Mouse (Mus musculus): ENCODE data around the gene Mdc1. TPM values are rescaled to one million over a fixed set of nuclear protein-coding genes. Genes with fewer than 3 reads are reported as not detected.
A peak's percentile ranks its signal among the peaks of the same experiment; 100 is the strongest.

Mdc1 gene
- total RNA-seq, 4 experiments from 2014 or later: 13.8 to 21.2 (median 18.2) TPM

DNA sequence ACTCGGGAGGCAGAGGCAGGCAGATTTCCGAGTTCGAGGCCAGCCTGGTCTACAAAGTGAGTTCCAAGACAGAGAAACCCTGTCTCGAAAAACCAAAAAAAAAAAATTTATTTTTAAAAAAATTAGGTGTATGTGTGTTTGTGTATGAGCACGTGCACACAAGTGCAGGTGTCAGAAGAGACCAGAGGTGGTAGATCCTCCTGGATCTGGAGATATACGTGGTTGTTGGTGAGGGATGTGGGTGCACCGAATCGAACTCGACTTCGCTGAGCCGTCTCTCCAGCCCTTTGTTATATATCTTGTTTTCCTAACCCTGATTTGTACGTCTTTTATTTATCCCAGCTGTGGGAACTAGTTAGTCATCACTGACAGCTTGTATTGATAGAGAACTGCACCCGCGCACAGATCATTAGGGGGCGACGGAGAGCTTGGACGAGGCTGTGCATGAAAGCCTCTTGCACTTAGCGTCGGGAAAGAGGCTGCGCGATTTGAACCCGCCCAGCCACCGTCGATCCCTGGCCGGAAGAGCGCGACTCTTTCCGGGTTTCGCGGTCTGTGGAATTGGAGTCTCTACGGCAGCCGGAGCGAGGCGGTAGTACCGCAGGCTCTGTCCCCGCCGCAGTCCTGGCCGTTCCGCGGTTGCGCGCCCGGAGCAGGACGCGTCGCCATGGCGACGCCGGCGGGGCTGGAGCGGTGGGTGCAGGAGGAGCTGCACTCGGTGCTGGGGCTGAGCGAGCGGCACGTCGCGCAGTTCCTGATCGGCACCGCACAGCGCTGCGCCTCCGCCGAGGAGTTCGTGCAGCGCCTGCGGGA is 38.1 kb downstream of the Mdc1 start, which contains the start of gene Dhx16:
Gene Dhx16, plus strand, starts transcription at position 575 of the 813 bp plus-strand sequence.
- peak; percentile 92 to 93 for DNase-seq (ENCODE audit: low spot score in 2 of 2)

DNA sequence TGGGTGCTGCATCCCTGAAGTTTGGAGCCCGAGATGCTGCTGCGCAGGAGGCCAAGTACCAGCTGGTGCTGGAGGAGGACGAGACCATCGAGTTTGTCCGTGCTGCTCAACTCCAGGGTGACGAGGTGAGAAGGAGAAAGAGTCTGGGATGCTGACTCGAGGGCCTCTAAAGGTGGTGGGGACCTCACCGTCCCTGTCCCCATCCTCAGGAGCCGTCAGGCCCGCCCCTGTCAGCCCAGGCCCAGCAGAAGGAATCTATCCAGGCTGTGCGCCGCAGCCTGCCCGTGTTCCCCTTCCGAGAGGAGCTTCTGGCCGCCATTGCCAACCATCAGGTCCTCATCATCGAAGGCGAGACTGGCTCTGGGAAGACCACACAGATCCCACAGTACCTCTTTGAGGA is 41.6 kb downstream of the Mdc1 start:
- DNase-seq (ENCODE audit: low spot score in 2 of 2): no peak

DNA sequence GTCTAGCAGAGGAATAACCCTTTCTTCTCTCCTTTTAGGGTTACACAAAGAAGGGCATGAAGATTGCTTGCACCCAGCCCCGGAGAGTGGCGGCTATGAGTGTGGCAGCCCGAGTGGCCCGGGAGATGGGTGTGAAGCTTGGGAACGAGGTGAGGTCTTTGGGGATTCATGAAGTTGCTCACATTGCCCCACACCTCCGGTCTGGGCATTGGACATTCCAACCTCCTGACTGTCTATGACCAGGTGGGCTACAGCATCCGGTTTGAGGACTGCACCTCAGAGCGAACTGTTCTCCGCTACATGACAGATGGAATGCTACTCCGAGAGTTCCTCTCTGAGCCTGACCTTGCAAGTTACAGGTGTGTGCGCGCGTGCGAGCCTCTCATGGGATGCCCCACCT is 42.5 kb downstream of the Mdc1 start:
- DNase-seq (ENCODE audit: low spot score in 2 of 2): no peak

DNA sequence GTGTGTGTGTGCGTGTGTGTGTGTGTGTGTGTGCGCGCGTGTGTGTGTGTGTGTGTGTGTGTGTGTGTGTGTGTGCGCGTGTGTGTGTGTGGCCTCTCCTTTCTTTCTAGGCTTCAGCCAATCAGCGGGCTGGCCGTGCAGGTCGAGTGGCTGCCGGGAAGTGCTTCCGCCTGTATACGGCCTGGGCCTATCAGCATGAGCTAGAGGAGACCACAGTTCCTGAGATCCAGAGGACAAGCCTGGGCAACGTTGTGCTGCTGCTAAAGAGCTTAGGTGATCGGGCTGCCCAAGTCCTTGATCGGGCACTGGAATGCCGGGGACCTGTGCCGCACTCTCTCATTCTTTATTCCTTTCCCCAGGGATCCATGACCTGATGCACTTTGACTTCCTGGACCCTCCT is 46.4 kb downstream of the Mdc1 start:
- DNase-seq (ENCODE audit: low spot score in 2 of 2): no peak

DNA sequence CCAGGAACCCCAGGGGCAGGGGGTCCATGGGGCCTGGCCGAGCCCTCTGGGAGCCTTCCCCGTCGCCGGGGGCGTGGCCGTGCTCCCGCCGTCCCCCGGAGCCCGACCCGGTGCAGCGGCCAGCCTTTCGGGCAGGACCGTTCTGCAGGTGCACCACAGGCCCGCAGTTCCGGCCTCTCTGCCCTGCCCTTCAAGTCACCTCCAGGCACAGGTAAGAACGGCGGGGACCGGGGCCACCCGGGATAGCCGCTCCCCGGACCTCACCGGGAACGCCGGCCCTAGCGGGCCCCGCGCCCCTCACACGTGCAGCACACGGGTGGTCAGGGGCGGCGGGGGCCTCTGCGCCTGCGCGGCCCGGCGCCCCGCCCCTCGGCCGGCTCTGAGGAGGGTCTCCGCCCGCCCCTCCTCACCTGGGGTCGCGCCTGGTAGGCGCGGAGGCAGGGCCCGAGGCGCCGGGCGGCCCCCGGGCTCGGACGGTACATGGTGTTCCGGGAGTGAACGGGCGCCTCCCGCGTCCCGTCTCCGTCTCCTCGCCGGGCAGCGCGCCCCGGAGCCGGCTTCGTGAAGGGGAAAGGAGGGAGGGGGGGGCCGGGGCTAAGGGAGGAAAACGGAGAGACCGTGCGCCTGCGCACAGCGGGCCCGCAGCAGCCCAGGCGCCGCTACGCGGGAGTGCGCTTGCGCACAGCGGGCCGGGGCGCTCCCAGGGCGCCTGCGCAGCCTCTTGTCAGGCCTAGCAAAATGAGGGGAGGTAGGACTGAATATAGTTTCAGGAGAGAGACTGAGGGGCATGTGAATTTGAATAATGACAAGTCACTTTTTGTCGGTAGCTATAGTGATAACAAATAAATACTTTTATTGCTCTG is 55.7 kb downstream of the Mdc1 start, which contains the start of gene 2310061I04Rik:
Gene 2310061I04Rik, minus strand, starts transcription at position 651 of the 863 bp plus-strand sequence.
- DNase-seq (ENCODE audit: low spot score in 2 of 2): peak; percentile 69 to 90

DNA sequence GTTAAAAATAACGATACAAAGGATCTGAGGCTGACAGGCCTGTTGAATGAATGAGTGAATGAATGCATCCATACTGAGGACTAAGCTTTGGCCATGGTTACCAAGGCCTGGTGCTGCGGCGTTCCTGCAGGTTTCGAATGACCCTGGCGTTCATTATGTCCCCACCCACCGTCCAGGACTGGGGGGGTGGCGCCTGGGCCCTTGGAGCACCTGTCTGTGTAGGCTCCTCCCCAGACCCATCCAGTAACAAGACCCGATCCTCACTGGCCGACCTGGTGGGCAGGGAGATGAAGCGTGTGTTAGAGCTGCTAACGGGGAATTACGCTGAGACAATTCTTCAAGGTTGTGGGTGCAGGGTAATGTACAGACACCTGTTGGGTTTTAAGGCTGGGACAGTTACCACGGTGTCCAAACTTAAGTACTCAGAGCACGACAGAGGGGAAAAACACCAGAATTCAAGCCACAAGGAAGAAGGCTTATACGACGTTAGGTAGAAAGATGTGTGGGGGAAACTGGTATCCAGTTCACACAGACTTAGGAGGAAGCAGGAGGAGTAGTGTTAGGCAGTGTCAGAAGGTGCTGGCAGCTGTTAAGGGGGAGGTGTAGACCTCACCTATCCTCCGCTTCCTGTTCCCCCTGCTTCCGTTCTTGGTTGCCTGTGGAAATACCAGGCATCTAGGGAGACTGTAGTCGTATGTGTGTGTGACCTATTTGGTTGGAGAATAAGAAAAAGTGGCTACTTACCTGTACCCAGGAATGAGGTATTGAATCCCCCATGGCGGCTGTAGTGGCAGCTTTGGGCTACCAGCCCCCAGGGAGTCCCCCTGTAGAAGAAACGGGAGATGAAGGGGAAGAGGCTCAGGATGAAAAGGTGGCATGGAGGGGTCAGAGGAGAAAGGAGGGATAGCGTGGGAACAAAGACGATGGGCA is 56.6 kb downstream of the Mdc1 start:
- no peak for DNase-seq (ENCODE audit: low spot score in 2 of 2)

DNA sequence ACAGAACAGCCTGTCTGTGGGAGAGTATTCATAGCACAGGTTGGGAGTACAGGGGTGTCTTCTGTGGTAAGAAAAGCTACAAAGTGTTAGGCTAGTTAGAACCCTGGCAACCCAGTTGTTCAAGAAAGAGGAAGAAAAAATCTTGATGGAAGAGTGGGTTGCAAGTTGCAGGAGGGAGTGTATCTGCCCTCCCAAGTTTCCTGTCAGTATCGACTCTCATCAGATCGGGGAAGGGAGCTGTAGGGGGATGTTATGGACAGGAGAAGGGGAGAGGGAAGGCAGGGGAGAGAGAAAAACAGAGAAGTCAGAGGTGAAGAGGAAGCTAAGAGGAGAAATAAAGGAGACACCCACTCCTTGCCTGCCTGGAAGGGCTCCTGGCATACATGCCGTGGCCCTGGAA is 59.3 kb downstream of the Mdc1 start:
- no peak for DNase-seq (ENCODE audit: low spot score in 2 of 2)

DNA sequence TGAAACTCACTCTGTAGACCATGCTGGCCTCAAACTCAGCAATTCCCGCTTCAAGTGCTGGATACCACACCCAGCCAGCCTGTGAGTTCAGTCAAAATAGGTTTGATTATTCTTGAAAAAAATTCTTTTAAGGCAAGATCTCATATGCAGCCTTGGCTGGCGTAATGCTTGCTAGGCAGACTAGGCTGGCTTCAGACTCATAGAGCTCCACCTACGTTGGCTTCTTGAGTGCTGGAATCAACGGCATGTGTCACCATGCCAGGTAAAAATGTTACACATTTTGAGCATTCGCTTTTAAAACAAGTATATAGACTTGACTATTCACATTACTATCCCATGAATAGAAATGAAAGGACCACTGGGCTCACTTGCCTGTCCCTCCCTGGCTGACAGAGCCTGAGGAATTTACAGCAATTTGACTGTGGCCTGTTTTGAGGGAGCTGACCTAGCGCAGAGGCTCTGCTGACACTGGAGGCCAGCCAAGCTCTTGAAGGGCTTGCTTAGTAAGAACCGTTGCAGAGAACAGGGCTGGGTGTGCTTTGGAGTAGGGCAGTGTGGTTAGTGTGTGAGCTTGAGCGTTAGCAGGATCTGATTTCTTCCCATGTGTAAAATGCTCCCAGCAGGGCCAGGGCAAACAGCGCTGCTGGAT is 62.2 kb downstream of the Mdc1 start:
- DNase-seq (ENCODE audit: low spot score in 2 of 2): no peak

DNA sequence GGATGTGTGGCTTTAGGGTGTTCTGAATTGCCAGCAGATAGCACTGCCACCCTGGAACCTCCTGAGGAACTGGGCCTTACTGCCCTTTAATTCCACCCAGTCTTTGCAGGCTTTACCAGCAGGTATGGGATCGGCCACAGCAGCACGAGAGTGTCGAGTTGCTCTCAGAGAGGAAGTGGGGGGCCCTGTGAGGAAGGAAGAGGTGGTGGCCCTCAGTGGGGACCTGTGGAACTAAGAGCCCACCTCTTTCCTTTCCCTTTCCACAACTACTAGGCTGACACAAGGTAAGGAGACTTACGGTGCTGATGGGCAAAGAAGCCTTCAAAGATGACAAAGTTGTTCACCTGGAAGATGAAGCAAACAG is 62.7 kb downstream of the Mdc1 start:
- no peak for DNase-seq (ENCODE audit: low spot score in 2 of 2)

DNA sequence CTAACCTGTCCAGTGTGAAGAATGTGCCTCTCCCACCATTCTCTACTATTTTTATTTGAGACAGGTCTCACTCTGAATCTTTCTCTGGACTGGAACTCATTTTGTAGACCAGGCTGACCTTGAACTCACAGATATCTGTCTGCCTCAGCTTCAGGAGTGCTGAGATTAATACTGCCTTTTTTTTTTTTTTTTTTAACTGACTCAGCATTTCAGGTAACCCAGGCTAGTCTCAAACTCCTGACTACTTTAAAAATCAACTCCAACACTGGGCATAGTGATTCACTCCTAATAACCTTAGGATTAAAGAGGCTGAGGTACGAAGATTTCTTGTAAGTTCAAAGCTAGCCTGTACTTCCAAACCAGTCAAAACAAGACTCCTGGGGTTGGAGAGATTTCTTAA is 64.3 kb downstream of the Mdc1 start:
- DNase-seq (ENCODE audit: low spot score in 2 of 2): no peak

DNA sequence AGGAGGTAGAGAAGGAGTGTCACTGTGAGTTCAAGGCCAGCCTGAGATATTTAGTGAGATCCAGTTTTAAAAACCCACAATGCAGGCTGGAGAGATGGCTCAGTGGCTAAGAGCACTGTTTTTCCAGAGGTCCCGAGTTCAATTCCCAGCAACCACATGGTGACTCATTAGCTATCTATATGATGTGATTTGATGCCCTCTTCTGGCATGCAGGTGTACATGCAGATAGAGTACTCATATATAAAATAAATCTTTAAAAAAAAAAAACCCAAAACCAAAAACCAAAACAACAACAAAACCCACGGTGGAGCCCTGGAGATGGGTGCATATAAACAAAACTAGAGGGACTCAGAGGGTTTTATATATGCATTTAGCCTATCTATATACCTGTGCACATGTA is 66.3 kb downstream of the Mdc1 start:
- no peak for DNase-seq (ENCODE audit: low spot score in 2 of 2)

Small RNAs within 50 kb of the gene (microRNA-seq; reads per million reads assigned to microRNA genes)
- 0.22 to 1.9 reads per million in 2 experiments for gene Gm28033

Other genes starting within 250 kb of the Mdc1 start
- not detected for gene Sfta2, start 240.0 kb upstream of the Mdc1 start, total RNA-seq (2022)
- gene Gm9573, start 214.9 kb upstream of the Mdc1 start, total RNA-seq (2022): under 1 TPM in 1 of 4 experiments, not detected in 3; 0.07 TPM
- not detected for gene Mucl3, start 197.8 kb upstream of the Mdc1 start, total RNA-seq (2022)
- 10 to 100 TPM; 28.3 to 41.6 (median 38.0) TPM for gene Vars2, start 173.9 kb upstream of the Mdc1 start, total RNA-seq (2022)
- 10 to 100 TPM; 27.6 to 36.9 (median 31.2) TPM for gene Gtf2h4, start 167.8 kb upstream of the Mdc1 start, total RNA-seq (2022)
- 10 to 100 TPM; 62.0 to 76.7 (median 65.9) TPM for gene Ddr1, start 136.9 kb upstream of the Mdc1 start, total RNA-seq (2022)
- gene Ier3, start 19.8 kb upstream of the Mdc1 start, total RNA-seq (2022): 10 to 100 TPM; 11.1 to 17.3 (median 15.2) TPM
- 100 to 1,000 TPM; 118 to 151 (median 137) TPM for gene Flot1, start 18.3 kb upstream of the Mdc1 start, total RNA-seq (2022)
- gene Tubb5, start 3.2 kb upstream of the Mdc1 start, total RNA-seq (2022): 100 to 1,000 TPM; 430 to 459 (median 451) TPM
- gene Nrm, start 19.8 kb downstream of the Mdc1 start, total RNA-seq (2022): 1 to 10 TPM; 2.6 to 3.4 (median 3.0) TPM
- gene Ppp1r18, start 24.1 kb downstream of the Mdc1 start, total RNA-seq (2022): 10 to 100 TPM in 2 of 4 experiments, 1 to 10 TPM in 2; 9.1 to 15.0 (median 10.9) TPM
- gene Dhx16, start 38.3 kb downstream of the Mdc1 start, total RNA-seq (2022): 10 to 100 TPM; 28.1 to 30.6 (median 29.0) TPM
- 10 to 100 TPM; 40.3 to 63.3 (median 51.9) TPM for gene 2310061I04Rik, start 55.9 kb downstream of the Mdc1 start, total RNA-seq (2022)
- 10 to 100 TPM; 52.5 to 57.0 (median 53.1) TPM for gene Atat1, start 68.6 kb downstream of the Mdc1 start, total RNA-seq (2022)
- 10 to 100 TPM; 42.6 to 48.7 (median 47.6) TPM for gene Mrps18b, start 74.9 kb downstream of the Mdc1 start, total RNA-seq (2022)
- gene Ppp1r10, start 74.9 kb downstream of the Mdc1 start, total RNA-seq (2022): 10 to 100 TPM; 61.5 to 70.4 (median 63.2) TPM
- gene Abcf1, start 128.2 kb downstream of the Mdc1 start, total RNA-seq (2022): 10 to 100 TPM; 60.6 to 75.4 (median 65.0) TPM
- gene Gnl1, start 138.3 kb downstream of the Mdc1 start, total RNA-seq (2022): 100 to 1,000 TPM; 180 to 196 (median 184) TPM
- gene Prr3, start 138.7 kb downstream of the Mdc1 start, total RNA-seq (2022): 10 to 100 TPM; 35.3 to 44.5 (median 38.4) TPM
- 1 to 10 TPM; 1.1 to 3.3 (median 1.6) TPM for gene H2-T24, start 179.0 kb downstream of the Mdc1 start, total RNA-seq (2022)
- 10 to 100 TPM; 15.9 to 25.5 (median 21.3) TPM for gene H2-T23, start 191.3 kb downstream of the Mdc1 start, total RNA-seq (2022)
- gene H2-T22, start 201.2 kb downstream of the Mdc1 start, total RNA-seq (2022): 10 to 100 TPM; 17.7 to 21.2 (median 18.6) TPM
- not detected for gene Gm6034, start 201.4 kb downstream of the Mdc1 start, total RNA-seq (2022)
- gene Gm11127, start 216.9 kb downstream of the Mdc1 start, total RNA-seq (2022): 1 to 10 TPM in 3 of 4 experiments, under 1 TPM in 1; 0.72 to 3.4 (median 2.0) TPM